Mouse (Mus musculus) hindbrain, embryonic 12.5 days (tissue): Measurements from ENCODE around the gene Gspt1. TPM values are rescaled to one million over a fixed set of nuclear protein-coding genes. Genes with fewer than 3 reads are reported as not detected.

ENCODE experiments used
- ATAC-seq: fragments of 200-750 bp; cut with Nextera tagmentation; 2 replicates; pipeline ENCODE4 v1.8.0; 2017; ENCODE audit warnings: moderate TSS enrichment; ENCODE audit not compliant: low FRiP score
- H3K27ac ChIP-seq: fragments of 300-500 bp; sonication (generic); 2 replicates; pipeline ENCODE4 v1.5.1; 2016; ENCODE audit warnings: mild to moderate bottlenecking
- H3K27me3 ChIP-seq: fragments of 300-500 bp; sonication (generic); 2 replicates; pipeline ENCODE4 v1.6.1; 2016; ENCODE audit warnings: mild to moderate bottlenecking
- H3K36me3 ChIP-seq: fragments of 300-500 bp; sonication (generic); 2 replicates; pipeline ENCODE4 v1.6.1; 2016; ENCODE audit warnings: mild to moderate bottlenecking
- H3K4me1 ChIP-seq: fragments of 300-500 bp; sonication (generic); 2 replicates; pipeline ENCODE4 v1.6.1; 2016
- H3K4me2 ChIP-seq: fragments of 300-500 bp; sonication (generic); replicated peaks from 2 replicates; pipeline ENCODE4 v1.6.1; 2016; ENCODE audit warnings: mild to moderate bottlenecking
- H3K4me3 ChIP-seq: fragments of 300-500 bp; sonication (generic); 2 replicates; pipeline ENCODE4 v1.5.1; 2016; ENCODE audit warnings: mild to moderate bottlenecking
- H3K9ac ChIP-seq: fragments of 300-500 bp; sonication (generic); 2 replicates; pipeline ENCODE4 v1.6.1; 2016; ENCODE audit warnings: mild to moderate bottlenecking, moderate library complexity
- H3K9me3 ChIP-seq: fragments of 300-500 bp; sonication (generic); replicated peaks from 2 replicates; pipeline ENCODE4 v1.6.1; 2016; ENCODE audit warnings: mild to moderate bottlenecking
- WGBS: fragments of 180-500 bp; shearing (Covaris S2); methylation state at CpG from one replicate; pipeline ENCODE4 v1.1.7; 2016; 5-methylcytosine and 5-hydroxymethylcytosine counted together
- polyA plus RNA-seq: library from polyadenylated mRNA; unstranded; fragments of >200 nt; fragmentation: Nextera tagmentation; extraction: Ambion mirVana; gene quantifications from 2 replicates; pipeline ENCODE4 v1.2.1, GENCODE M21; 2016

The Gspt1 gene
- polyA plus RNA-seq, 1 experiment from 2014 or later: 98.4 TPM

- H3K4me1 ChIP-seq: peaks cover 27% of the 10 kb centered on the region
- H3K9ac ChIP-seq: no peak overlapping the region
- H3K9me3 ChIP-seq: no peaks in the 10 kb centered on the region
- no peak overlapping the region for H3K27ac ChIP-seq
- H3K4me3 ChIP-seq: no peak overlapping the region
- no peaks in the 10 kb centered on the region for H3K27me3 ChIP-seq
- peaks cover 53% of the 10 kb centered on the region for H3K36me3 ChIP-seq
- ATAC-seq: no peak
- 92% methylated on average over 3 of the region's 3 CpGs for WGBS
- H3K4me2 ChIP-seq: no peak overlapping the region
Measured at GRCm38 (mm10) chr16:11200247-11200646, 53.9 kb downstream of the Gspt1 start.

- WGBS: 51% methylated on average over 2 of the region's 2 CpGs
- Histone ChIP-seq H3K27ac (no peak overlapping the region), H3K27me3 (no peaks in the 10 kb centered on the region), H3K4me3 (no peak overlapping the region), H3K9ac (no peak overlapping the region), H3K9me3 (no peaks in the 10 kb centered on the region), H3K4me2 (no peak overlapping the region), H3K4me1 (peaks cover 11% of the 10 kb centered on the region), H3K36me3 (peaks cover 71% of the 10 kb centered on the region)
- ATAC-seq: no peak
Measured at GRCm38 (mm10) chr16:11198467-11198866, 55.7 kb downstream of the Gspt1 start.

- Histone ChIP-seq H3K27me3 (no peaks in the 10 kb centered on the region), H3K4me1 (peaks cover 9% of the 10 kb centered on the region), H3K9ac (no peak overlapping the region), H3K27ac (no peak overlapping the region), H3K4me3 (no peak overlapping the region), H3K4me2 (no peak overlapping the region), H3K36me3 (peaks cover 83% of the 10 kb centered on the region), H3K9me3 (no peaks in the 10 kb centered on the region)
- WGBS: 92% methylated on average over 4 of the region's 4 CpGs
- ATAC-seq: no peak
Measured at GRCm38 (mm10) chr16:11197052-11197451, 57.1 kb downstream of the Gspt1 start.

GRCm38 (mm10) chr16:11193231-11193630 is 60.9 kb downstream of the Gspt1 start:
- Histone ChIP-seq H3K27ac (no peak overlapping the region), H3K27me3 (no peaks in the 10 kb centered on the region), H3K9me3 (no peaks in the 10 kb centered on the region), H3K36me3 (peaks cover 63% of the 10 kb centered on the region), H3K9ac (no peak overlapping the region), H3K4me2 (no peak overlapping the region), H3K4me1 (no peaks in the 10 kb centered on the region), H3K4me3 (no peak overlapping the region)
- no peak for ATAC-seq
- 93% methylated on average over 2 of the region's 2 CpGs for WGBS

- WGBS: 90% methylated on average over 7 of the region's 7 CpGs
- Histone ChIP-seq H3K27me3 (no peaks in the 10 kb centered on the region), H3K36me3 (peaks cover 34% of the 10 kb centered on the region), H3K4me2 (no peak overlapping the region), H3K9me3 (no peaks in the 10 kb centered on the region), H3K4me1 (no peaks in the 10 kb centered on the region), H3K27ac (no peak overlapping the region), H3K4me3 (no peak overlapping the region), H3K9ac (no peak overlapping the region)
- no peak for ATAC-seq
Measured at GRCm38 (mm10) chr16:11190150-11190549, 64.0 kb downstream of the Gspt1 start.

- H3K27me3 ChIP-seq: 0 out of 2 replicates have a peak, but pooled peaks cover 2% of the 10 kb centered on the region
- peak overlapping the region; percentile 80; the same call in 1 of the 2 replicates for H3K4me2 ChIP-seq
- WGBS: 75% methylated on average over 2 of the region's 2 CpGs
- H3K27ac ChIP-seq: no peak overlapping the region
- no peaks in the 10 kb centered on the region for H3K36me3 ChIP-seq
- no peaks in the 10 kb centered on the region for H3K9me3 ChIP-seq
- peaks cover 6% of the 10 kb centered on the region for H3K4me1 ChIP-seq
- no peak overlapping the region for H3K9ac ChIP-seq
- H3K4me3 ChIP-seq: no peak overlapping the region
- no peak for ATAC-seq
Measured at GRCm38 (mm10) chr16:11177404-11177803, 76.7 kb downstream of the Gspt1 start.

- Histone ChIP-seq H3K4me3 (peak overlapping the region; percentile 86), H3K27me3 (0 out of 2 replicates have a peak, but pooled peaks cover 2% of the 10 kb centered on the region), H3K9ac (peak overlapping the region; percentile 89), H3K27ac (no peak overlapping the region; the same call in 1 of the 2 replicates), H3K4me1 (peaks cover 10% of the 10 kb centered on the region), H3K4me2 (peak overlapping the region; percentile 80), H3K9me3 (no peaks in the 10 kb centered on the region), H3K36me3 (no peaks in the 10 kb centered on the region)
- ATAC-seq: no peak
- 5% methylated on average over 4 of the region's 4 CpGs for WGBS
Measured at GRCm38 (mm10) chr16:11176884-11177244, 77.3 kb downstream of the Gspt1 start.

GRCm38 (mm10) chr16:11176208-11176883 is 77.8 kb downstream of the Gspt1 start, which contains the start of gene Zc3h7a:
Gene Zc3h7a (minus strand): TSS chr16:11176393.
- H3K9ac ChIP-seq: peak within 1 kb of the TSS; percentile 89
- H3K4me3 ChIP-seq: peak within 1 kb of the TSS; percentile 86
- H3K4me2 ChIP-seq: peak within 1 kb of the TSS; percentile 80
- H3K27me3 ChIP-seq: 0 out of 2 replicates have a peak, but pooled peaks cover 2% of the 10 kb centered on the region
- under 1% methylated on average over 57 of the region's 57 CpGs for WGBS
- no peaks in the 10 kb centered on the region for H3K9me3 ChIP-seq
- peaks cover 10% of the 10 kb centered on the region for H3K4me1 ChIP-seq
- peak; percentile 94 for ATAC-seq
- H3K36me3 ChIP-seq: no peaks in the 10 kb centered on the region
- H3K27ac ChIP-seq: peak within 1 kb of the TSS; percentile 91

GRCm38 (mm10) chr16:11175489-11176207 is 78.5 kb downstream of the Gspt1 start:
- Histone ChIP-seq H3K9me3 (no peaks in the 10 kb centered on the region), H3K4me3 (peak overlapping the region; percentile 86)
- ATAC-seq: peak; percentile 76

GRCm38 (mm10) chr16:11175100-11175488 is 79.0 kb downstream of the Gspt1 start:
- Histone ChIP-seq H3K4me2 (peak overlapping the region; percentile 80), H3K9me3 (no peaks in the 10 kb centered on the region), H3K36me3 (no peaks in the 10 kb centered on the region), H3K4me3 (peak overlapping the region; percentile 86), H3K27ac (peak overlapping the region; percentile 91), H3K9ac (peak overlapping the region; percentile 89), H3K4me1 (peaks cover 10% of the 10 kb centered on the region), H3K27me3 (0 out of 2 replicates have a peak, but pooled peaks cover 2% of the 10 kb centered on the region)
- no peak for ATAC-seq
- 10% methylated on average over 9 of the region's 9 CpGs for WGBS

More at GRCm38 (mm10) chr16:11175489-11176207, 78.5 kb downstream of the Gspt1 start:
- Histone ChIP-seq H3K9ac (peak overlapping the region; percentile 89), H3K4me1 (peaks cover 10% of the 10 kb centered on the region), H3K27me3 (0 out of 2 replicates have a peak, but pooled peaks cover 2% of the 10 kb centered on the region), H3K36me3 (no peaks in the 10 kb centered on the region), H3K27ac (peak overlapping the region; percentile 91), H3K4me2 (peak overlapping the region; percentile 80)
- WGBS: 2% methylated on average over 70 of the region's 72 CpGs

- peaks cover 10% of the 10 kb centered on the region for H3K4me1 ChIP-seq
- H3K9ac ChIP-seq: peak overlapping the region; percentile 89; the same call in 1 of the 2 replicates
- peak overlapping the region; percentile 80 for H3K4me2 ChIP-seq
- H3K36me3 ChIP-seq: no peaks in the 10 kb centered on the region
- no peak for ATAC-seq
- H3K27me3 ChIP-seq: 0 out of 2 replicates have a peak, but pooled peaks cover 2% of the 10 kb centered on the region
- peak overlapping the region; percentile 86 for H3K4me3 ChIP-seq
- no peaks in the 10 kb centered on the region for H3K9me3 ChIP-seq
- no peak overlapping the region for H3K27ac ChIP-seq
- WGBS: 8% methylated on average over 10 of the region's 10 CpGs
Measured at GRCm38 (mm10) chr16:11174671-11175081, 79.4 kb downstream of the Gspt1 start.

GRCm38 (mm10) chr16:11171679-11172078 is 82.4 kb downstream of the Gspt1 start:
- no peak overlapping the region for H3K4me2 ChIP-seq
- H3K9ac ChIP-seq: no peak overlapping the region
- H3K4me3 ChIP-seq: no peak overlapping the region
- WGBS: 88% methylated on average over 6 of the region's 6 CpGs
- no peaks in the 10 kb centered on the region for H3K27me3 ChIP-seq
- H3K4me1 ChIP-seq: peaks cover 7% of the 10 kb centered on the region
- H3K36me3 ChIP-seq: no peaks in the 10 kb centered on the region
- ATAC-seq: no peak
- no peak overlapping the region for H3K27ac ChIP-seq
- no peaks in the 10 kb centered on the region for H3K9me3 ChIP-seq
